Mouse (Mus musculus) left cerebral cortex, adult 11 months (tissue): ENCODE measurements at regions not wholly inside any gene's neighbourhood (a gene's known extent, or its start where the extent isn't known, plus 50 kb on each side); places are given as distances from the start of the nearest gene placed in this dataset.

Experiments used
- DNase-seq: peaks from one replicate; pipeline ENCODE4 v3.0.0; 2022; ENCODE audit warnings: low spot score

DNA sequence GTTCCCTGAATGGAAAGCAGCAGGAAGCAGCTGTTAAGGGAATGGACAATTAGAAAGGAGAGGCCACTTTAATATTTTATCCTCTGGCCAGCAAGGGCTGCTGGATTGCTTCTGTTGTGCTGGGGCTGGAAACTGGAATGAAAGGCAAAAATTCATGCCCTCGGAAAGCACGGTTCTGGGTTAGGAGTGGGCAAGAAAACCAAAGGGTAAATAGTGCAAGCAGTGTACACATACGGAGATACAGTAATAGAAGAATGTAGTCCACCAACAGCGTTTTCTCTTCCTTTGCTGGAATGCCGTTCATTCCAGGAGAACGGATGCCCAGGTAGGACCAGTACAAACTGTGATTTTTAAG lies 50.8 kb upstream of the Zfr start:
- DNase-seq, result no peak

DNA sequence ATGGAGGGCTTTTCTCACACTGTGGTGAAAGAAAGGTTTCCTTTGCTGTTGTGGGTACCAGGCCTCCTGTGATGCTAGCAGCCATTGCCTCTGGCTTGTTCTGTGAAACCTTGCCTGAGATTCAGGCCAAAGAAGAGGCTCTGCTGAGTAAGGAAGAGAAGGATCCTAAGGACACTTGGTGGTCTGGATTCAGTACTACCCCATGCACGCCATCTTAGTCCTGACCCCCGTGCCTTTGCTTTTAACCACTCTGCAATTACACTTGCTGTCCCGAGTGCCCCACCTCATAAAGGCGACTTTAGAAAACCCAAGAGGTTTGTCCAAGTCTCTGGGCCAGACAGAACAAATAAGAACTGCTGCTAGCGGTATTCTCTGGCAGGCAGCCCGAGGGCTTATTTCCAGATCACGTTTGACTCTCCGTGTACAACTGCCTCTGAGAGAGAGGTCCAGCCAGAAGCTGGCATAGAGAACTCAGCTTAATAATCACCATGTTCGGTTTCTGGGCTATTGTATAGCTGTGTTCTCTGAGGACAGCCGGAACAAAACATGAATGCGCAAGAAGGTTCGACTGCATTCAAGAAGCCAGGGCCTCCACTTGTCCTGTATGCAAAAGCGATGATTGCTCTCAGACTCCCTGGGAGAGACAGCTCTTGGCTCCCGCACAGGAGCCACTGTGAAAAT lies 51.3 kb upstream of the Zfr start:
- DNase-seq, result peak; percentile 34

GRCm38 (mm10) chr15:12054870-12055269 lies 58.1 kb upstream of the Sub1 start:
- no peak for DNase-seq

DNA sequence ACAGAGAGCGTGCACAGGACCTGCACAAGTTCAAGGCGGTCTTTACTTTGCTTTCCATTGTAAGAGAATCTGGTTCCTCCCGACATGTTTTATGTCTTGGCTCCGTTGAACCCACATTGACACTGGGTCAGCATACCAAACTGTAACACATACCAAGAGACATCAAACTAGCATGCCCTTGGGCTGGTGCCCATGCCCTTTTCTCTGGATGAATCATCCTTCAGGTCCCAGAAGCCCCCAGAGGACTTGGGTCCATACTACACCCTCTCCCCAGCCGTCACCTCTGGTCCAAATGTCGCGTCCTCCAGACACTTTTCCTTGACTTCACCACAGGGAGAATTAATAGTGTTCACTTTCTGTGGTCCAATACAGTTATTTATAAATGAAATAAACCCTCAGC lies 56.8 kb upstream of the Sub1 start:
- DNase-seq, result no peak

DNA sequence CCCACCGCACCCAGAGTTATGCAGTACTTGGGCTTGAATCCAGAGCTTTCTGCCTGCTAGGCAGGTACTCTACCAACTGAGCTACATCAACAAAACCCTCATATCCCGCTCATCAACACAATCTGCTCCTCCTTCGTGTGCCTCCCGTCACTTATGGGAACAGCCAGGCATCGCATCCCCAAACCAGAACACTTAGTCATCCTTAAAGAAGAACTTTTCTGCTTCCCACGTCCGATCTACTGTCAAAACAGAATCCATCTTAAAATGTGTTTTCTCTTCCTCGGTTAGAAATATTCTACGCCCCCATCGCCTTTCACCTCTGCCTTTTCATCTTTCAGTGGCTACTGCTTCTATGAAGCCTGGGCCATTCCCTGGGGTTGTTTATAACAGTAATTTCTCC lies 52.2 kb upstream of the Sub1 start:
- no peak for DNase-seq

DNA sequence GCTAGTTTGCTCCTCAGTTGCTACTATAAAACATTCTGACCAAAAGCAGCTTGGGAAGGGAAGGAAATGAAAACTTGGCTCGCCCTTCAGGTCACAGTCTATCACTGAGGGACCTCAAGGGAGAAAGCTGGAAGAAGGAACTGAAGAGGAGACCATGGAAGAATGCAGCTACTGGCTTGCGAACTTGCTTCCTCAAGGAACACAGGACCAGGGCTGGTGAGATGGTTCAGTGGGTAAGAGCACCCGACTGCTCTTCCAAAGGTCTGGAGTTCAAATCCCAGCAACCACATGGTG lies 51.4 kb upstream of the Sub1 start:
- DNase-seq, result no peak

DNA sequence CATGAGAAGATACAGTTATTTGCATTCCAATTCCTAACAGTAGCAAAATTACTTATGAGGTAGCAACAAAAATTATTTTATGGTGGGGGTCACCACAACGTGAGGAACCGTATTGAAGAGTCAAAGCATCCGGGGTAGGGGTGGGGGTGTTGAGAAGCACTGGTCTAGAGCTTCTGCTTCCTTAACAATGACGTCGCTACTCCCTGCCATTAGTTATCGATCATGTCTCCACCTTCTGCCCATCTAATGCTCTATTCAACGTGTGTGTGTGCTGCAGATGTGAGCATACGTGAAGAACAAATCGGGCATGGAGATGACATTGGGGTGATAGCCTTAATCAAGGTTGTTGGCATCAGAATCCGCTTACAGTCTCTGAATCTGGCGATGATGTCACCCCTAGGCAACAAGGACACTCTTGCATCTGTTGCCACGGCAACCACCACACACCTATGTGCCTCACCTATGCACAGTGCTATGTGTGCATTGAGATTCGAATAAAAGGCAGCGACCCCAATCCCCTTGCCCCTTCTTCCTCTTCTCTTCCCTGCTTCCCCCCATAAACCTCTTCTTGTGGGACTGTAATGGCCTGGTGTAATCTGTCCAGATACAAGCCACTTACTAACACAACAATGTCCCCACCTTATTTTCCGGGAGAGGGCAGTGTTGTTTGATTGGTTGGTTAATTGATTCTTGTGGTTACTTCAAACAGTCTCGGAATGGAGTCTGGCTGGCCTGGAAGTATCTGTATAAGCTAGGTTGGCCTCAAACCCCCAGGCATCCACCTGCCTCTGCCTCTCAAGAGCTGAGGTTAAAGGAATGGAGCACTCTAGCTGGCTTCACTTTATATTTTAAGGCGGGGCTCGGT lies 50.8 kb upstream of the Sub1 start:
- DNase-seq, result no peak
